Mouse (Mus musculus) Muller cell, postnatal 12 days (primary cell): ENCODE measurements around the gene Gm5039.
A peak's percentile ranks its signal among the peaks of the same experiment; 100 is the strongest.
"Not testable (repeated sequence)": the region's sequence is repeated elsewhere in the genome, so short reads cannot be mapped to it uniquely, and the experiment has no call there.

ENCODE experiments used
- DNase-seq: peaks from one replicate; pipeline ENCODE4 v3.0.0-alpha.2; 2015; ENCODE audit errors: inconsistent ontology term

The Gm5039 gene

DNA sequence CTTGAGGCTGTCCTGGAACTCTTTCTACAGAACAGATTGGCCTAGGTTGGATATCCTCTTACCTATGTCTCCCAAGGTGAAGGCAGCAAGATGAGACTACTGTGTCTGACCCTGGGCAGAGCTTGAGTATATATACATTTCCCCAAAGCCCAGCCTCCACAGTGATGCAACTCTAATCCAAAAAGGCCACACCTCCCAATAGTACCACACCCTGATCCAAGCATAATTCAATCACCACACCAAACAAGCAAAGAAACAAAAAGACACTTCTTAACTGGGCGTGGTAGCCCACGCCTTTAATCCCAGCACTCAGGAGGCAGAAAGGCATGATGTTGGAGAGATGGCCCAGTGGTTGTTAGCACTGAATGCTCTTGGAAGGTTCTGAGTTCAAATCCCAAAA is at the start of gene Gm5039:
Gene Gm5039, minus strand, starts transcription at position 101 of the 400 bp plus-strand sequence.
- DNase-seq: not testable (repeated sequence)

DNA sequence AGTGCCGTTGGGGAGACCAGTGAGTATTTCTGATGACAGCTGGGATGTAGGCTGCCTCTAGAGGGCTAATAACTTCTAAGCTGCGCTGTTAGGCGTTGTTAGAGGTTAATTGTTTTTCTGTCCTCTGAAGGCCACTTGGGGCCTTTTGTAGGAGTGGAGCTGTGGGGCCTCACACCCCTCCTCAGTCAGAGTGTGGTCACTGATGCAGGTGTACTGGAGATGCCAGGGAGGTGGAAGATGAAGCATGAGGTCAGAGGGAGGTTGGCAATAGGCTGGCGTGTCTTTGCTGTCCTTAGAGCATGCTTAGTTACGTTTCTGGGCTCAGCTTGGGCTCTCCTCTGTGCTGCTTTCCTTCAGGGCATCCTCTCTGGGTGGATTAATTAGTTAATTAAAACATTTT is 48.2 kb upstream of the Gm5039 start:
- no peak for DNase-seq

DNA sequence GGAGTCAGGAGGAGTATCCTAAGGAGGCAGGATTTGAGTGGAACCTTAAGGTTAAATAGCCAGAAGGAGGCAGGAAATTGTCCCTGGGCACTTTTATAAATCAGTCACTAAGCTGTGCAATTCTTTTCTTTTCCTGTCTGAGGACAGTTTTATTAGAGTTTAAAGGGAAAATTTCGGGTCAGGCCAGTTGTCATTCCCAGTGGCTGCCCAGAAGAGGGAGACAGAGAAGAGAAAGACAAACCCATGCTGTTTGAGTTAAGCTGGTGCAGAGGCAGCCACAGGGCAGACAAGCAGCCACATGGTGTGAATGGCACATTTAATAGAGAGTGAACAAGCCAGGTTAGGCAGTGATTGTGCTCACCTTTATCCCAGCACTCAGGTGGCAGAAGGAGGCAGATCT is 46.5 kb upstream of the Gm5039 start:
- not testable (repeated sequence) for DNase-seq

DNA sequence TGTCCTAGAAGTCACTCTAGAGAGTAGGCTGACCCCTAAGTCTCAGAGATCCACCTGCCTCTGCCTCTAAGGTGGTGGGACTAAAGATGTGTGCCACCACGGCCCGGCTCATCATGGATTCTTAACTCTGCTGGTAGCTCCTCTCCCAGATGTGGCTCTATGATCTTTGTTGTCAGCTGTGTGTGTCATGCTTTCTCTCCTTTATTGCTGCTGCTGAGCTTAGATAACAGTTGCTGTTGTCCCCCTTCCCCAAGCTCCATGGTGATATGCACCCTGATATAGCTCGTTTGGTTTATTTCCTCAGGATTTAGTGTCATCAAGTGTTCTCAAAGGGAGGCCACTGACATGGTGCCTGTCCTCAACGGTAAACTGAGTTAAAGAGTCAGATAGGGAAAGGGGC is 45.9 kb upstream of the Gm5039 start:
- DNase-seq: not testable (repeated sequence)

DNA sequence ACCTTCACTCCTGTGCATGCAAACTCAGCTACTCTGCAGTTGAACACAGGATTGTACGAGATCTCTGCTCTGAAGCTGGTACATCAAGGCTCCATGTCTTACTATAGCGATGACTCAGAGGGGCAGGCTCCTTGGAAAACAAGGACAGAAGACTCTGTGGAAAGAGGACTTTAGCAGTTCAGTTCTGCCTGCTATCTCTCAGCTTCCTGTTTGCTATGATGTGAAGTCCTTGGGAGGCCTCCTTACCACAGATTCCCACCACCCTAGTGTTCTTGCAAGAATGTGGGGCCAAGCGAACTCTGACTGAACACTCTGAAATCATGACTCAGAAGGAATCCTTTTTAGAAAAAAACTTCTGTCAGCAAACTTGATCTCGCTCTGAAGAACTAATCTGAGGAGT is 44.8 kb upstream of the Gm5039 start:
- no peak for DNase-seq

DNA sequence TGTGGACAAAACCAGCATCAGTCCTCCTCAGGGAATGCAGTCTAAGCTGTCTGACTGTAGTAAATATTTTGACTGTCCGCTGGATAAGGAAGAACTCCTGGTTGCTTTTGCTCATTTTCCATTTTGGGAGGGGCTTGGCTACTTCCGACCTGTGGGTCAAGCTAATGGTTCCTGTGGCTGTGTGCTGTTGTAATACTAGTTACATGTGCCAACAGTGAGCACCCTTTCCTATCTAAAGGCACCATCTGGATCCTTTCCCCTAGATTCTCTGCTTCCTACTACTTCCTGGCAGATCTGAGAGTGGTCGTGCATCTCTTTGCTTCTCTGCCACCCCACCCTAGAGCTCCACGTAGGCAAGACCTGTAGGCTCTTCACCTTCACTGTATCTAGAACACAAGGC is 43.8 kb upstream of the Gm5039 start:
- no peak for DNase-seq

DNA sequence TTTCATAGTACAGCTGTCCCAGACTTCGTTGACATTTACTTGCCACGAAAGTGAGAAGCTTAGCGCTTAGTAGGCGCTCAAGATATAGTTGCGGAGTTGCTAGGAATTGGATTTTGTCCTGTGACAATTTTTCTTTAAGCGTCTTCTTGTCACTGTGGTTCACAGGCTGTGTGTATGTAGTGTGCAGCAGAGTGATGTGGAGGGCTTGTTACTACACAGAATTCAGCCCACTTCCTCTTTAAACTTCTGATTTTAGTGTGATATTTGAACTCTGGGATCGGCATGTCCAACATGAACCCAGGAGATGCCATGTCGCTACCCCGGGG is 37.3 kb upstream of the Gm5039 start:
- no peak for DNase-seq

DNA sequence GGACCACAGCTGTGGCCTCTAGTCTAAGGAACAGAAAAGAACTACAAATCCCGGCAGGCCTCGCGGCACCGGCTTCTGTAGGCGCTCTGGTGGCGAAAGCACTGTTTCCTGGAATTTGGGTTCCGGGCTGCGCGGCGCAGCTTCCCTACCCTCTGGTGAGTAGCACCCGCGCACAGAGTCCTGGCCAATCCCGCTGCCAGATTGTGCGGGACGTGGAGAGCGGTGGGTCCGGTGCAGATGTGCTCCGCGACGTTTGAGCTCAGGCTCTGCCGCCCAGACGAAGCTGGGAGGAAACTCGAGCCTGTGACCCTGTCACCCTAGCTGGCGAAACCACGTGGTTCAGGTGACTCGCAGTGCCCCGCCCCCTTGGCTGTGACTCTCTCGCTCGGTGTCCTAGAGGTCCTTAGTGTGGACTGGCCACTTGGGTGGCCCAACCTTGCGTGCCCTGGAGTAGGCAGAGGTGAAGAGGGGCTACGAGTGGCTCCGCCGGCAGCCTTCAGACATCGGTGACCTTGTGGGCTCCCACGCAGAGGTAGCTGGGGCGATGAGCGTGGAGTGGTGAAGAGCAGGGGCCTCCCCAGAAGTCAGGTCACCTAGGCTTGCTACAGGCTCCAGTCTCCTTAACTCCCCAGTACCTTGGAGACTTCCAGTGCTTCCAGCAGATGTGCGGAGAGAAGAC is 36.8 kb upstream of the Gm5039 start, which contains the start of gene Adck1:
Gene Adck1, plus strand, starts transcription at position 114 of the 679 bp plus-strand sequence.
- DNase-seq: peak; percentile 89

DNA sequence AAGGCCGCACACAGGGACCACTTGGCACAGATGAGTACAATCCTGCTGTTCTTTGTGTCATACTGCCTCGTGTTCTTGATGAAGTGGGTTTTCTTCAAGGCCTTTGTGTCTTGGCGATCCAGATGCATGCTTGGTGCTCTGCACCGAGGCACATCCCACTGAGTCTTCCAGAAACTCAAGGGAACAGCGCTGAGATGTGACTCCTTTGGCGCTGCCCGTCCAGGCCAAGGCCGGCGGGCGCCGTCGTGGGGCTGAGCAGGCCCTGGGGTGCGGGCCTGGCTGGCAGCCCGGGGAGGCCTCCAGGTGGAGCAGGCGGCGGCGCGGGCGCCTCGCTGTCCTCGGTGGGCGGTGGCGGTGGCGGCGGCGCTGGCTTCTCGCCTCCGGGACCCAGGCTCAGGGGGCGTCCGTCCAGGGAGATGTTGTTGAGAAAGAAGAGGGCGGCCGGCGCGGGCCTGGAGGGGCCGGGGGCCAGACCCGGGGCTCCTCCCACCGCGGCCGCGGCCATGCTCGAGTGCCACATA is 30.4 kb upstream of the Gm5039 start:
- peak; percentile 8 for DNase-seq

DNA sequence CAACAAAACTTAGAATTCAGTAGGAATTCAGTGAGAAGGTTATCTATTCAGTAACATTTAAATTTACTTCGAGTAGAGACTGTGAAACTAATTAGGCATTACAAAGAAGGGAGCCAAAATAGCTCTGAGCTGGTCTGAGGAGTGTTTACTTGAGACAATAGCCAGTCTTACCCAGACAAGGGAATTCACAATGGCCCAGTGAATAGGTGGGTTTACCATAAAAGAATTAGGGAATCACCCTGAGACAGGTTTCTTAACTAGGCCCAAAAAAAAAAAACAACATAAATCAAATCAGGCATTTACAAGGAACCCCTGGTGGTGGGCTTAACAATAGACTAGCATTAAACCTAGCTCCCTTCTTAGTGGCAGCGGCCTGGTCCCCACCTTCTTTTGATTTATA is 17.5 kb upstream of the Gm5039 start:
- DNase-seq: not testable (repeated sequence)

DNA sequence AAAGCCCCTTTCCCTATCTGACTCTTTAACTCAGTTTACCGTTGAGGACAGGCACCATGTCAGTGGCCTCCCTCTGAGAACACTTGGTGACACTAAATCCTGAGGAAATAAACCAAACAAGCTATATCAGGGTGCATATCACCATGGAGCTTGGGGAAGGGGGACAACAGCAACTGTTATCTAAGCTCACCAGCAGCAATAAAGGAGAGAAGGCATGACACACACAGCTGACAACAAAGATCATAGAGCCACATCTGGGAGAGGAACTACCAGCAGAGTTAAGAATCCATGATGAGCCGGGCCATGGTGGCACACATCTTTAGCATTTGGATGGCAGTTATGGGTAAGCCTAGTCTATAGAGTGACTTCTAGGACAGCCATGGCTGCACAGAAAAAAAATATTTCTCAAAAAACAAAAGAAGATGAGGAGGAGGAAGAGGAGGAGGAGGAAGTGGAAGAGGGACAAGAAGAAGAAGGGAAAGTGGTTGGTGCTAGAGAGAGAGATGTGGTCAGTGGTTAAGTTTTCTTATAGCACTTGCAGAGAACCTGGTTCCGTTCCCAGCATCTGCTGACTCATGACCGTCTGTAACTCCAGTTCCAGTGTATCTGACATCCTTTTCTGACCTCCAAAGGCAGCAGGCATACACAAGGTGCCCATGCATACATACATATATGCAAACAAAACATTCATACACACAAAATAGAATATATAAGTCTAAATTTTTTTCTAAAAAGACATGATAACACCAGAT is 13.0 kb upstream of the Gm5039 start:
- not testable (repeated sequence) for DNase-seq

DNA sequence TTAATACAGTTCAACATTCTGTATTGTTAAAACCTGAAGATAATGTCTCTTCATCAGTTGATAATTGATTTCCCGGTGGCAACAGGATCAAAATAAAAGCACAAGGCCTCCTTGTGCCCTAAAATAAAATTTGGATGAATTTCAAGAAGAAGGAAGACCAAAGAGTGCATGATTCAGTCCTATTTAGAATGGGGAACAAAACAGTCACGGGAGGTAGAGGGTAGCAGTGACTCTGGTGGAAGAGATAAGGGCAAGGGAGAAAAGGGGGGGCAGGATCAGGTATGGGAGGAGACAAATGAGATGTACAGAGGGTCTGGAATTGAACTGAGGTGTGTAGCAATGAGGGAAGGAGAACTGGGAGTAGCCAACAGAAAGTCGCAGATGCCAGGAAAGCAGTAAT is 9.3 kb downstream of the Gm5039 start:
- DNase-seq: no peak

DNA sequence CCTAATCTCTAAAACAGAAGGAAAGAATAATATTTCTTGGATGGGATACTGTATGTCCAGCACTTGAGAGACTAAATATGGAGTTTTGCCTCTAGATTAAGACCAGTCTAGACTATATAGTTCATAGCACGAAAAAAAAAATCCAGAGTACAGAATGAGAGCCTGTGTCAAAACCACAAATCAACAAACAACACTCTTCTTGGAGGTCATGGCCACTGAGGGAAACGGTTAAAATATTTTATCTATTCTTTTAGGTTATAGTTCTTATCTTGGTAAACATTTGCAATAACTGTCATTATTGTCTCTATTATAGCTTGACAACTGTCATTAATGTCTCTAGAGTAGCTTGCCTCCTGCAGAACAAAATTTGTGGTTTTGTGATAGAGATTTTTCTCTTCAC is 26.7 kb downstream of the Gm5039 start:
- not testable (repeated sequence) for DNase-seq

DNA sequence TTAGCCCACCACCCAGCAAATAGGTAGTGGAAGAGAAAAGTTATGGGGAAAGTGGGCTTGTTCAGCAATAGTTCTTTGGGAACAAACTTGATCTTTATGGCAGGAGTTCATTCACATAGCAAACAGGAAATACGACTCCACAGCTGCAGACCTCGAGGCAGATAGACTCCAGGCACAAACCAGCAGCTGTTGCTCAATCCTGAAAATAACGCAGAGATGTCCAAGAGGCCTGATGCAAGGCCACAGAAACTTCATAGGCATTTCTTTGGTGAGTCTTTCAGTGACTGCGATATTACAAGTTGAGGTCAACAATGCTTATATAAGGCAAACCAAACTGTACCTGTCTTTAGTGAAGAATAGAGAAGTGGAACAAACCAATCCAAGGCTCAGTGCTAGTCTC is 30.7 kb downstream of the Gm5039 start:
- not testable (repeated sequence) for DNase-seq

DNA sequence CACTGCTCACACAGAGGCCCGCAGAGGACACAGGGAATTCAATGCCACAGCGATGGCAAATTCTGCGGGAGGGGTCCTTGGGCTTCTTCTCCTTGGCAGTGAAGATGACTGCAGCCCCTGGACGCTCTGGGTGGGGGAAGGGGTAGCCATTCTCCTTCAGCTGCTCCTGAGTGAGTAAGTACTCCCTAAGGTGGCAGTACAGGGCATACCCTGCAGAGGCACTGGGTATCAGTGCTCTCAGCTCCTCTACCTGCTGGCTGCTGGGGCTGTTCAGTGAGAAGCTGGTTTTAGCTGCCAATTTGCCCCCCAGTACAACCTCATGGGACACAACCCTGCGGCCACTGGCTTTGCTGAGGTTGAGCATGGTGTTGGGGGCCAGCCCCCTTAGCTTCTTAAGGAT is 38.6 kb downstream of the Gm5039 start:
- not testable (repeated sequence) for DNase-seq

DNA sequence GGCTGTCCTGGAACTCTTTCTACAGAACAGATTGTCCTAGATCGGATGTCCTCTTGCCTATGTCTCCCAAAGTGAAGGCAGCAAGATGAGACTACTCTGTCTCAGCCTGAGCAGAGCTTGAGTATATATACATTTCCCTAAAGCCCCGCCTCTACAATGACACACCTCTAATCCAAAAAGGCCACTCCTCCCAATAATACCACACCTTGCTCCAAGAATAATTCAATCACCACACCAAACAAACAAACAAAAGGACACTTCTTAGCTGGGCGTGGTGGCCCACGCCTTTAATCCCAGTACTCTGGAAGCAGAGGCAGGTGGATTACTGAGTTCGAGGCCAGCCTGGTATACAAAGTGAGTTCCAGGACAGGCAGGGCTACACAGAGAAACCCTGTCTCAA is 49.4 kb downstream of the Gm5039 start, which contains the start of gene Gm5662:
Gene Gm5662, minus strand, starts transcription at position 101 of the 400 bp plus-strand sequence.
- not testable (repeated sequence) for DNase-seq
